Mouse (Mus musculus) heart, embryonic 10.5 days (tissue): Measurements from ENCODE around the gene Mccc1. TPM values are rescaled to one million over a fixed set of nuclear protein-coding genes. Genes with fewer than 3 reads are reported as not detected.
A peak's percentile ranks its signal among the peaks of the same experiment; 100 is the strongest.

ENCODE experiments used
- DNase-seq: peaks from one replicate; pipeline ENCODE4 v3.0.0-alpha.2; 2017; ENCODE audit warnings: low spot score
- H3K27ac ChIP-seq: fragments of 300-500 bp; sonication (generic); 2 replicates; pipeline ENCODE4 v1.5.1; 2016; ENCODE audit warnings: mild to moderate bottlenecking
- H3K27me3 ChIP-seq: fragments of 300-500 bp; sonication (generic); 2 replicates; pipeline ENCODE4 v1.6.1; 2016; ENCODE audit warnings: mild to moderate bottlenecking; ENCODE audit not compliant: poor library complexity, insufficient read depth, severe bottlenecking
- H3K36me3 ChIP-seq: fragments of 300-500 bp; sonication (generic); 2 replicates; pipeline ENCODE4 v1.6.1; 2016; ENCODE audit warnings: mild to moderate bottlenecking, moderate library complexity
- H3K4me1 ChIP-seq: fragments of 300-500 bp; sonication (generic); 2 replicates; pipeline ENCODE4 v1.6.1; 2016; ENCODE audit warnings: mild to moderate bottlenecking
- H3K4me3 ChIP-seq: fragments of 300-500 bp; sonication (generic); 2 replicates; pipeline ENCODE4 v1.5.1; 2016; ENCODE audit warnings: mild to moderate bottlenecking, moderate library complexity
- H3K9me3 ChIP-seq: fragments of 300-500 bp; sonication (generic); 2 replicates; pipeline ENCODE4 v1.6.1; 2016; ENCODE audit warnings: mild to moderate bottlenecking, moderate library complexity
- WGBS: fragments of 180-500 bp; shearing (Covaris S2); methylation state at CpG from one replicate; pipeline ENCODE4 v1.1.7; 2016; 5-methylcytosine and 5-hydroxymethylcytosine counted together
- polyA plus RNA-seq: library from polyadenylated mRNA; unstranded; fragments of >200 nt; fragmentation: Nextera tagmentation; extraction: Ambion mirVana; gene quantifications from 2 replicates; pipeline ENCODE4 v1.2.1, GENCODE M21; 2016

Gene Mccc1
- polyA plus RNA-seq, 1 experiment from 2014 or later, result 45.5 TPM

DNA sequence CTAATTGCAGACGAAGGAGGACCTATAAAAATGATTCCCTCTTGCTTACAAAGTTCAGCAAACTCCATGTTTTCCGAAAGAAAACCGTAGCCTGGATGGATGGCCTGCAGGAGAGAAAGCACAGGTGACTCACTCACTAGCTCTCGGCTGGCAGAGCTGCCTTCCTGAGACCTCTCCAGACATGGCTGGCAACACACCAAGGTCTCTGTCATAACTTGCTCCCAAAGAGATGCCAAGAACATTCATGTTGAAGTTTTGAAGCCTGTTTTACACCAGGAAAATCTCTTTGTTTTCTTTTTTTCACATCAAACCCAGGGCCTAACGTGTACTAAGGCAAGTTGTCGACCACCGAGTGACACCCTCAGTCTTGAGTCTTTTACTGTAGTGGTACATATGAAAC is 9.8 kb downstream of the Mccc1 start:
- Histone ChIP-seq H3K36me3 (peaks cover 57% of the 10 kb centered on the region), H3K27me3 (no peaks in the 10 kb centered on the region), H3K4me1 (peaks cover 6% of the 10 kb centered on the region; the same call in 1 of the 2 replicates), H3K4me3 (no peak overlapping the region), H3K9me3 (no peaks in the 10 kb centered on the region), H3K27ac (no peak overlapping the region)
- no peak for DNase-seq
- WGBS, result 88% methylated on average over 7 of the region's 7 CpGs

DNA sequence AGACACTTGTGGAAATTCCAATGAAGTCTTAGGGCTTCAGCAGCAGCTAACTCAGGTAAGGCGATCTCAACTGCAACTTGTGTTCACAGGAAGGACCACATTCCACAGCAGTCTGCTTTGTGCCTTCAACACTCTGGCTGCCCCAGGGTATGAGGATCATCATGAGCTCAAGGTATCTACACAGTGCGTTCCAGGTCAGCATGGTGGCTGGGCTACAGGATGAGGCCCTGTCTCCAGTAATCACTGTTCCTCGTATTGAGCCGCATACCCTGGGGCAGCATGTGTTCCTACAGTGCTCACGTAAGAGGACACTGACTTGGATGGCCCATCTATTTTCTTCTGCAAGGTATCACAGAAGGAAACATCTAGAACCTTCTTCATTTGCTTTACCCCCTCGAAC is 12.4 kb downstream of the Mccc1 start:
- Histone ChIP-seq H3K36me3 (peaks cover 68% of the 10 kb centered on the region), H3K9me3 (no peaks in the 10 kb centered on the region), H3K4me3 (no peak overlapping the region), H3K27me3 (no peaks in the 10 kb centered on the region), H3K4me1 (no peaks in the 10 kb centered on the region), H3K27ac (no peak overlapping the region)
- WGBS, result 95% methylated on average over 6 of the region's 6 CpGs
- no peak for DNase-seq

DNA sequence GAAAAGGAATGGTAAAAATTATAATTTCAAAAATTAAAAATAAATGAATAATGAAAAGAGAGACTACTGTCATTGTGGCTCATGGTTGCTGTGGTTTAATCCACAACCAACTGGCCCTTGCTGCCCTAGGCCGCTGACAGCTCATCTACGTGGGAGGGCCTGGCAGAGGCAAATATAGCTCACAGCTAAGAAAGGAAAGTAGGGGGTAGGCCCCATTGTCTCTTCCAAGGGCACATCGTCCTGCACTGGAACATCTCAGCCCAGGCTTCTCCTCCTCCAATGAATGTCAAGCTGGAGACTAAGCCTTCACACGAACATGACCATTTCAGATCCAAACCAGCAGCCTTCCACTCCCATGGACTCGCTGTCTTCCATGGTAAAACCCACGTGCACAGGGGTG is 14.2 kb downstream of the Mccc1 start:
- Histone ChIP-seq H3K27me3 (no peaks in the 10 kb centered on the region), H3K9me3 (no peaks in the 10 kb centered on the region), H3K4me3 (no peak overlapping the region), H3K36me3 (peaks cover 76% of the 10 kb centered on the region), H3K27ac (no peak overlapping the region), H3K4me1 (no peaks in the 10 kb centered on the region)
- 67% methylated on average over 6 of the region's 6 CpGs for WGBS
- no peak for DNase-seq

DNA sequence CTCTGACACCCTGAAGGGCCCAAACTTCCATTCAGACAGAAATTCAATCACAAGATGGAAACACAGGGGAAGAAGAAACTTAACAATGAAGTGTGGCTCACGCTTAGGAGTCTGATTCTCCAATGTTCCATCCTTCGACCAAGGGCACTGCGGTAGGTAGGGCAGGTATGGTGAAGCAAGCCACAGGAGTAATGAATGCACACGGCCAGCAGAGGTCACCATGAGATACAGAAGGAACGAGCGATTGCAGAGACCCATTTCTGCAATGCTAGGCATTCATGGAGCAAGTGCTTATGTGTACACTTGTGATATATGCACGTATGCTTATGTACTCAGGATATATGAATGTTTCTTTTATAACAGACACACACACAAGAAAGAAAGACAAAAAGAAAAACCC is 26.9 kb downstream of the Mccc1 start:
- no peak for DNase-seq
- Histone ChIP-seq H3K4me1 (no peaks in the 10 kb centered on the region), H3K36me3 (peaks cover 41% of the 10 kb centered on the region), H3K9me3 (no peaks in the 10 kb centered on the region), H3K4me3 (no peak overlapping the region), H3K27ac (no peak overlapping the region), H3K27me3 (no peaks in the 10 kb centered on the region)
- WGBS, result 69% methylated on average over 7 of the region's 7 CpGs

DNA sequence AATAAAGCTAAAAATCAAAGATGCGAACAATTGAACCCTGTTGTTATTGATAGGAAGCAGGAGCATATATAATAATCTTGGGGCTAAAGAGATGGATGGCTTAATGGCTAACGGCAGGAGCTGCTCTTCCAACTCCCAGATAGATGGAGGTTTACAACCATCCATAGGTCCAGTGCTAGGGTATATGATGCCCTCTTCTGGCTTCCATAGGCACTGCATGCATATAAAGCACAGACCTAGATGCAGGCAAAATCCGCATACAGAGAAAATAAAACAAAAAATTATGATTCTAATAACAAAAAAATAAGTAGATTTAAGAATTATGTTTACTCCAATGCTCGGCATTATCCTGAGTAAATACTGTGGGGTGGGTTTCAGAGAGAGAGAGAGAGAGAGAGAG is 27.5 kb downstream of the Mccc1 start:
- Histone ChIP-seq H3K36me3 (peaks cover 40% of the 10 kb centered on the region), H3K27ac (no peak overlapping the region), H3K27me3 (no peaks in the 10 kb centered on the region), H3K9me3 (no peaks in the 10 kb centered on the region), H3K4me1 (no peaks in the 10 kb centered on the region), H3K4me3 (no peak overlapping the region)
- 77% methylated on average over 4 of the region's 4 CpGs for WGBS
- no peak for DNase-seq

DNA sequence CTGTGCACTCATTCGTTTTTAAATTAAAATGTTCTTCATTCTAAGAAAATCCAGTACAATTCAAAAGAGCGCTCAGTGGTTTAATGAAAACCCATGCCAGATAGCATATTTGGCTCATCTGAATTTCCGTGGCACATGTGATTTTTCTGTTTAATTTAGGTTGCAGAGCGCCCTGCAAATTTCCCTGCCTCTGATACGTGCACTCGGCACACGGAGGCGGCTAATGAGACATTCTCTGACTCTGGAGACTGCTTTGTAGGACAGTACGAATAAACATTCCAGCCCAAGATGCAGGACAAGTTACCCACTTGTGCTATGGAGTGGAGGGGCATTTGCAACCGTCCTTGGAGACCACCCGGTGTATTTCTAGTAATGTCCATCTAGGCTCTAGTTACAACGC is 29.3 kb downstream of the Mccc1 start:
- DNase-seq, result no peak
- WGBS, result 92% methylated on average over 12 of the region's 12 CpGs
- Histone ChIP-seq H3K27me3 (no peaks in the 10 kb centered on the region), H3K4me3 (no peak overlapping the region), H3K4me1 (no peaks in the 10 kb centered on the region), H3K27ac (no peak overlapping the region), H3K9me3 (no peaks in the 10 kb centered on the region), H3K36me3 (peaks cover 38% of the 10 kb centered on the region)

DNA sequence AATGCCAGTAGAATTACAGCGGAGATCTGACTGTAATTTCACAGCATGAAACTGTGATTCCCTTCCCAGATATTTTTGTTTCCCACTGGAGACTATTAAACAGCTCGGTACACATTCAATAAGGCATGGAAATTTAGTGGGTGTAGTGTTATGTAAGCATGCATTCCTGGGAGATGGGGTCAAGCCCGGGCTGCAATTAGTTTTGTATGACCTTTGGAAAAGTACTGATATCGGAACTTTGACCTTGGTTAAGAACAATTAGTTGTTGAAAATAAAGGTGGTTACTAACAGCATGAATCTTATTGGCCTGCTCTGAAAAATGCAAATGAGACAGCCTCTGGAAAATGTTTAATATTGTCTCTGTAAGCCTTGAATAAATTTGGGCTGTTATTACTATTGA is 30.0 kb downstream of the Mccc1 start:
- no peak overlapping the region for H3K4me3 ChIP-seq
- WGBS, result 86% methylated on average over 4 of the region's 4 CpGs
- DNase-seq, result no peak
- no peaks in the 10 kb centered on the region for H3K4me1 ChIP-seq
- no peak overlapping the region for H3K27ac ChIP-seq
- no peaks in the 10 kb centered on the region for H3K27me3 ChIP-seq
- peaks cover 34% of the 10 kb centered on the region for H3K36me3 ChIP-seq
- no peaks in the 10 kb centered on the region for H3K9me3 ChIP-seq

DNA sequence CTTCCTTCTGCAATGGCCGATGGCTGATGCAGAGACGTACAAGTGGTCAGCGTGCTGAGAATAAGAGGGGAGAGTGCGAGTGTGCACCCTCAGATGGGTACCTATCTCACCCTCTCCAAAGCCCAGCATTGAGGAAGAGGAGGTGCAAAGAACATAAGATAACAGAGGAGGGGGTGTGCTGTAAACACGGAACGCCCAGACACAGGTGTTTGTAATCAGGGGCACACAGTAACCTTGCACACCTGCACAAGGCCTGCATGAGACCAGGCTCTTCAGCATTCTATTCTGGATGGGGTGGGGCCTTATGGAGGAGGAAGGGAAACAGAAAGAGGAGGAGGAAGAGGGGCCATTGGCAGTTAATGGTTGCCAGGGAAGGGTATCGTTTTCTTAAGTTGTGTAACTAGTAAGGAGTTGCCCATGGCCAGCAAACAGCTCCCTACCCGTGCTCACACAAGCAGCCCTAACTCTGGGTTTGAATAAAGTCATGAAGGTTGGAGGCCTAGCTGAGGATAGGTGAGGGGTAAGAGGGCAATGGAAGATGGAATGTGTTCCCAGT is 33.0 kb downstream of the Mccc1 start:
- Histone ChIP-seq H3K27ac (no peak overlapping the region), H3K9me3 (no peaks in the 10 kb centered on the region), H3K36me3 (peaks cover 31% of the 10 kb centered on the region), H3K27me3 (no peaks in the 10 kb centered on the region), H3K4me3 (no peak overlapping the region), H3K4me1 (no peaks in the 10 kb centered on the region)
- 91% methylated on average over 8 of the region's 8 CpGs for WGBS
- peak; percentile 6 for DNase-seq

DNA sequence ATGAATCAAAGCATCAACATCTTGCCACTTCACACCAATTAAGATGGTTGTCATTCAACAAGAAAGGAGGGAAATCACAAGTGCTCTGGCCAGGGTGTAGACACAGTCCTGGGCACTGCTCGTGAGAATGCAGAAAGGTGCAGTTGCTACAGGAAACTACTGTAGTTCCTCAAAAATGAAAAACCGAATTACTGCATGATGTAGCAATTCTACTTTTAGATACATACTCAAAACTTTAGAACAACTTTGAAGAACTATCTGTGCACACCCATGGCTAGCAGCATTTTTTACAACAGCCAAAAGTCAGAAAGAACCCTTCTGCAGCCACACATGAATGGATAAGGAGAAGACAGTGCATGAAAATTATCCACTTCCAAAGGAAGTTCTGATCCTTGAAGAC is 34.0 kb downstream of the Mccc1 start:
- Histone ChIP-seq H3K36me3 (peaks cover 32% of the 10 kb centered on the region), H3K27me3 (no peaks in the 10 kb centered on the region), H3K4me1 (no peaks in the 10 kb centered on the region), H3K27ac (no peak overlapping the region), H3K4me3 (no peak overlapping the region), H3K9me3 (no peaks in the 10 kb centered on the region)
- no peak for DNase-seq
- 83% methylated on average over 2 of the region's 2 CpGs for WGBS

DNA sequence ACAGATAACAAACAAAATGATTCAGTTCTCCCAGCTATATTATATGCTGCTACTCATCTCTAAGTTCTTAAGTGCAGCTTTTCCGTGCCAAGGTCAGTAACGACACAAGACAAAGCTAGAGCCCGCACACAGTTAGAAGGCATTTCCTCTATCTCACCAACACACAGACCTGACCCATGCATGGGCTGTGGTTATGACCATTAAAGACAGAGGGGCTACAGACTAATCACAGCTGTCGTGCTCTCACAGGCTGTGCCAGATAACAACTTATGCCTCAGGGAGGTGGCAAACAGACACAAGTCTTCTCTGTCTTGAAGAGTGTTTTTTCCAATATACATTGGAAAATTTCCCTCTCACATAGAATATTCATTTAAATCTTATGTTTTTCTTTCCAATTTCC is 35.5 kb downstream of the Mccc1 start:
- H3K4me1 ChIP-seq, result no peaks in the 10 kb centered on the region
- no peak for DNase-seq
- no peak overlapping the region for H3K4me3 ChIP-seq
- H3K9me3 ChIP-seq, result no peaks in the 10 kb centered on the region
- H3K27me3 ChIP-seq, result no peaks in the 10 kb centered on the region
- no peak overlapping the region for H3K27ac ChIP-seq
- 74% methylated on average over 4 of the region's 4 CpGs for WGBS
- H3K36me3 ChIP-seq, result peaks cover 38% of the 10 kb centered on the region

DNA sequence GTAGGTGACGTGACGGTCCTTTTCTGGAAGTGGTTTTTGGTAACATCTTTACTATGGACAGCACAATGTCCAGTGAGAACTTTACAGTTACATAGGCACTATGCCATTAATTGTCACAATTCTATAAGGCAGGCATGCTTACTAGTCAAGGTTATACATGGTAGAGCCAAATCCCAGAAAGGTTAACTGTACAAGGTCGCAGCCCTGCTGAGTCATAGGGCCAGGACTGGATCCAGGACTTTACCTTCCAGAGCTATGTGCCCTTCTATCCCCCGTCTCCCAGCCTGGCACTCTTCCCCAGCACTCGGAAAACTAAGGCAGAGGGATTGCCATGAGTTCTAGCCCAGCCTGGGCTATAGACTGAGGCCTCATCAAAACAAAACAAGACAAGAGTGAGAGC is 36.6 kb downstream of the Mccc1 start:
- H3K4me3 ChIP-seq, result no peak overlapping the region
- no peaks in the 10 kb centered on the region for H3K4me1 ChIP-seq
- peak; percentile 25 for DNase-seq
- 88% methylated on average over 5 of the region's 5 CpGs for WGBS
- no peaks in the 10 kb centered on the region for H3K27me3 ChIP-seq
- H3K27ac ChIP-seq, result no peak overlapping the region
- peaks cover 42% of the 10 kb centered on the region for H3K36me3 ChIP-seq
- no peaks in the 10 kb centered on the region for H3K9me3 ChIP-seq

- Histone ChIP-seq H3K9me3 (no peaks in the 10 kb centered on the region), H3K27me3 (no peaks in the 10 kb centered on the region), H3K4me1 (no peaks in the 10 kb centered on the region), H3K27ac (no peak overlapping the region), H3K4me3 (no peak overlapping the region), H3K36me3 (peaks cover 45% of the 10 kb centered on the region)
- DNase-seq, result peak; percentile 54
- WGBS, result 83% methylated on average over 4 of the region's 4 CpGs
Measured at GRCm38 (mm10) chr3:35963401-35963800, 37.1 kb downstream of the Mccc1 start.

GRCm38 (mm10) chr3:35962967-35963366 is 37.5 kb downstream of the Mccc1 start:
- Histone ChIP-seq H3K36me3 (peaks cover 48% of the 10 kb centered on the region), H3K4me3 (no peak overlapping the region), H3K27me3 (no peaks in the 10 kb centered on the region), H3K4me1 (no peaks in the 10 kb centered on the region), H3K27ac (no peak overlapping the region), H3K9me3 (no peaks in the 10 kb centered on the region)
- 79% methylated on average over 5 of the region's 5 CpGs for WGBS
- DNase-seq, result peak; percentile 45

DNA sequence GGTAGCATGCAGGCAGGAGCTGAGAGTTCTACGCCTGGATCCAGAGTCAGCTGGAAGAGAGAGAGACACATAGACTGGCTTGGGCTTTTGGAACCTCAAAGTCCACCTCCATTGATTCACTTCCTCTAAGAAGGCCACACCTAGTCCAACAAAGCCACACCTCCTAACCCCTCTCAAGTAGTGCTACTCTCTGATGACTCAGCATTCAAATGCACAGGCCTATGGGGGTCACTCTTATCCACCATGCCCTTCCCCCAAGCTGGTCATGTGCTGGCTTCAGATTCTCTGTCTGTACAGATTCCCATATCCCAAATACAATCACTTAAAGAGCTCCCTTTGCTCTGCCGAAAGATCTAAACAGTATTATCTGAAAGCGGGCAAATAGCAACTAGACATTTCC is 43.2 kb downstream of the Mccc1 start:
- Histone ChIP-seq H3K27me3 (no peaks in the 10 kb centered on the region), H3K27ac (no peak overlapping the region), H3K36me3 (peaks cover 31% of the 10 kb centered on the region; the same call in 1 of the 2 replicates), H3K4me1 (no peaks in the 10 kb centered on the region), H3K9me3 (no peaks in the 10 kb centered on the region), H3K4me3 (no peak overlapping the region)
- peak; percentile 47 for DNase-seq
- WGBS, result 91% methylated on average over 3 of the region's 3 CpGs
